Mouse (Mus musculus): Measurements from ENCODE around the gene Fam178b. TPM values are rescaled to one million over a fixed set of nuclear protein-coding genes. Genes with fewer than 3 reads are reported as not detected.
"Not testable (repeated sequence)": the region's sequence is repeated elsewhere in the genome, so short reads cannot be mapped to it uniquely, and the experiment has no call there.

Gene Fam178b
- polyA plus RNA-seq, 1 experiment from 2014 or later = not detected

DNA sequence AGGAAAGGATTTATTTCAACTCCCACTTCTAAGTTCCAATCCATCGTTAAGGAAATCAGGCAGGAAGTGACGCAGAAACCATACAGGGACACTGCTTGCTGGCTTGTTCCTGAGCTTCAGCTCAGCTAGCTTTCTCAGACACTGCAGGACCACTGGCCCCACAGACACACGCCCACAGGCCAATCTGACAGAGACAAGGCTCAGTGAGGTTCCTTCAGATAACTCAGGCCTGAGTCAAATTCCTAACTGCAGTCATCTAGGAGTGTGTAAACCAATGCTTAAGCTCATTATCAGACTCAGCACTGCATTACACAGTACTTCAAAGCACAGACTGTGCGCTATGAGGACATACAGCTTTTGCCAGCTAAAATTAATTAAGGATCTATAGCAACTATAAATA lies 12.7 kb downstream of the Fam178b start:
- Histone ChIP-seq H3K9me3 (replicated peaks; ENCODE audit: control insufficient read depth, low read length) (no peaks in the 10 kb centered on the region), H3K27me3 (ENCODE audit: control insufficient read depth, insufficient read depth, low read length) (no peaks in the 10 kb centered on the region), H3K27ac (replicated peaks; ENCODE audit: low read depth, low read length) (no peak overlapping the region), H3K4me1 (ENCODE audit: control insufficient read depth, insufficient read depth, low read length) (no peaks in the 10 kb centered on the region), H3K36me3 (replicated peaks; ENCODE audit: control insufficient read depth, insufficient read depth, low read depth, low read length) (no peaks in the 10 kb centered on the region), H3K9ac (replicated peaks; ENCODE audit: low read length) (no peak overlapping the region), H3K4me2 (ENCODE audit: low read depth, low read length) (no peak overlapping the region), H3K4me3 (ENCODE audit: low read depth, low read length) (no peak overlapping the region)
- ATAC-seq (replicated peaks; ENCODE audit: insufficient number of reproducible peaks, low FRiP score, low TSS enrichment, low read depth) = no peak
- WGBS = 71% methylated on average over 4 of the region's 4 CpGs
- DNase-seq (ENCODE audit: low spot score) = no peak

DNA sequence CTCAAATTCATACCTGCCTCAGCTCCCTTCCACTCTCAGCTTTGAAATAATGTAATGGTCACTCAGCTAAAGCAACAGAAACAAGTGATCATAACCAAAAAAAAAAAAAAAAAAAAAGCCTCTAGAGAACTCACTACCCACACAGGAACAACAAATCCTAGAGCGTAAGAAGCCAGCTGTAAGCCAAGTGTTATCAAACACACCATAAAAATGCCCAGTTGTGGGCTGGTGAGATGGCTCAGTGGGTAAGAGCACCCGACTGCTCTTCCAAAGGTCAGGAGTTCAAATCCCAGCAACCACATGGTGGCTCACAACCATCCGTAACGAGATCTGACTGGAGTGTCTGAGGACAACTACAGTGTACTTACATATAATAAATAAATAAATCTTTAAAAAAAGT lies 15.0 kb downstream of the Fam178b start:
- H3K4me1 ChIP-seq (ENCODE audit: control insufficient read depth, insufficient read depth, low read length); H3K27ac ChIP-seq (replicated peaks; ENCODE audit: low read depth, low read length); H3K4me2 ChIP-seq (ENCODE audit: low read depth, low read length); ATAC-seq (replicated peaks; ENCODE audit: insufficient number of reproducible peaks, low FRiP score, low TSS enrichment, low read depth); DNase-seq (ENCODE audit: low spot score); H3K36me3 ChIP-seq (replicated peaks; ENCODE audit: control insufficient read depth, insufficient read depth, low read depth, low read length); H3K9me3 ChIP-seq (replicated peaks; ENCODE audit: control insufficient read depth, low read length); H3K9ac ChIP-seq (replicated peaks; ENCODE audit: low read length); H3K4me3 ChIP-seq (ENCODE audit: low read depth, low read length); H3K27me3 ChIP-seq (ENCODE audit: control insufficient read depth, insufficient read depth, low read length): not testable (repeated sequence)
- 63% methylated on average over 2 of the region's 4 CpGs for WGBS

DNA sequence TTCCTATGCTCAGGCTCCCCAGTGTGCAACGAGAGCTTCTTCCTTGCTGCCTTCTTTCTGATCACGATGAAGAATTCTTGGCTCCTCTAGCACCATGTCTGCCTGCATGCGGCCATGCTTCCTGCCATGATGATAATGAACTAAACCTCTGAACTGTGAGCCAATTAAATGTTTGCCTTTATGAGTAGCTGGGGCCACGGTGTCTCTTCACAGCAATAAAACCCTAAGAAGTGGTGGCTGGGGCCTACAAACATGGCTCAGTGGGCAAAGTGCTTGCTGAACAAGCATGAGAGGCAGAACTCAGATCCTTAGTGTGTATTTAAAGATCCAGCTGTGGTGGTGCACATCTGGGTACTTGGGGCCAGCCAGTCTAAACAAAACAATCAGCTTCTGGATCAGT lies 17.0 kb downstream of the Fam178b start:
- no peaks in the 10 kb centered on the region for H3K36me3 ChIP-seq (replicated peaks; ENCODE audit: control insufficient read depth, insufficient read depth, low read depth, low read length)
- WGBS = 70% methylated on average over 4 of the region's 4 CpGs
- no peak overlapping the region for H3K9ac ChIP-seq (replicated peaks; ENCODE audit: low read length)
- no peaks in the 10 kb centered on the region for H3K27me3 ChIP-seq (ENCODE audit: control insufficient read depth, insufficient read depth, low read length)
- H3K4me3 ChIP-seq (ENCODE audit: low read depth, low read length) = no peak overlapping the region
- no peak overlapping the region for H3K27ac ChIP-seq (replicated peaks; ENCODE audit: low read depth, low read length)
- H3K4me1 ChIP-seq (ENCODE audit: control insufficient read depth, insufficient read depth, low read length) = no peaks in the 10 kb centered on the region
- ATAC-seq (replicated peaks; ENCODE audit: insufficient number of reproducible peaks, low FRiP score, low TSS enrichment, low read depth) (no peak), DNase-seq (ENCODE audit: low spot score) (no peak)
- no peaks in the 10 kb centered on the region for H3K9me3 ChIP-seq (replicated peaks; ENCODE audit: control insufficient read depth, low read length)
- no peak overlapping the region for H3K4me2 ChIP-seq (ENCODE audit: low read depth, low read length)

DNA sequence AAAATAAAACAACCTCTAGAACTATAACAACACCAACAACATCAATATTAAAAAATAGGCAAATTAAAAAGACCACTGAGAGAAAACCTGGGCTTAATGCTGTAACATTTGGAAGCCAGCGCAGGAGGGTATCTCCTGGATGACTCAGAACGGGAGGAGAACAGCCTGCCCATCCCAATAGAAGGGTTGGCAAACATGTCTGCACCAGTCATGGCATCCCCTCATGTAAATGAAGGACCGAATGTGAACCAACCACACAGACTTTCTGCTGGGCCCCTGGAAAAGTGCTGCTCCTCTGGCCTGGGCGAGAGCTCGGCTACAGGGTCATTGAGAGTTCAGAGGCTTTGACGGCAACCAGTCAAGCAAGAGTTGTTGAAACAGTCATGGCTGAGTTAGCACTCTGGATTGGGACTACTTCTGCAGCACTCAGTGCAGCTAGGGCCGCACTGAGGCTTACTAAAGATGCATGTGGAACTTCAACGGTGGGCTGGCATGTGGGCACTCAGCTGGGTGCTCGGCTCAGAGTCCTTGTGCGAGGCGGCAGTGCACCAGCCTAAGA lies 17.7 kb downstream of the Fam178b start:
- Histone ChIP-seq H3K27ac (replicated peaks; ENCODE audit: low read depth, low read length) (no peak overlapping the region), H3K9me3 (replicated peaks; ENCODE audit: control insufficient read depth, low read length) (no peaks in the 10 kb centered on the region), H3K4me1 (ENCODE audit: control insufficient read depth, insufficient read depth, low read length) (no peaks in the 10 kb centered on the region), H3K27me3 (ENCODE audit: control insufficient read depth, insufficient read depth, low read length) (no peaks in the 10 kb centered on the region), H3K4me3 (ENCODE audit: low read depth, low read length) (no peak overlapping the region), H3K36me3 (replicated peaks; ENCODE audit: control insufficient read depth, insufficient read depth, low read depth, low read length) (no peaks in the 10 kb centered on the region), H3K4me2 (ENCODE audit: low read depth, low read length) (no peak overlapping the region), H3K9ac (replicated peaks; ENCODE audit: low read length) (no peak overlapping the region)
- DNase-seq (ENCODE audit: low spot score) (no peak), ATAC-seq (replicated peaks; ENCODE audit: insufficient number of reproducible peaks, low FRiP score, low TSS enrichment, low read depth) (no peak)
- WGBS = 73% methylated on average over 11 of the region's 11 CpGs

DNA sequence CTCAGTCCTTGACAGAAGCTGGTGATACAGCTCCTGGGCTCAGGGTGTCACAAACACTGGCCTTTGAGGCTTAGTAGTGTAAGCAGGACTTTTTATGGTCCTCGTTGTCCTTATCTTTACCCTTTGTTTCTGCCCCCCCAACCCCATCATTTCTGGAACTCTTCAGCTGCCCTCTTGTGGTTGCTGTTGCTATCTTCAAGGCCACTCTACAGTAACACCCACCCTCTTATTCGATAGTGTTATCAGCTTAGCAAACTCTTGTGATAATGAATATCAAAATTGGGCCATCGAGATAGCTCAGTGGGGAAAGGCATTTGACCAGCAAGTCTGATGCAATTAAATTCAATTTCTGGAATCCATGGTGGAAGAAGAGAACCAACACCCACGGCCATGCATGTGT lies 18.5 kb downstream of the Fam178b start:
- ATAC-seq (replicated peaks; ENCODE audit: insufficient number of reproducible peaks, low FRiP score, low TSS enrichment, low read depth) = no peak
- Histone ChIP-seq H3K4me1 (ENCODE audit: control insufficient read depth, insufficient read depth, low read length) (no peaks in the 10 kb centered on the region), H3K9me3 (replicated peaks; ENCODE audit: control insufficient read depth, low read length) (no peaks in the 10 kb centered on the region), H3K27me3 (ENCODE audit: control insufficient read depth, insufficient read depth, low read length) (no peaks in the 10 kb centered on the region), H3K27ac (replicated peaks; ENCODE audit: low read depth, low read length) (no peak overlapping the region), H3K9ac (replicated peaks; ENCODE audit: low read length) (no peak overlapping the region), H3K4me3 (ENCODE audit: low read depth, low read length) (no peak overlapping the region), H3K36me3 (replicated peaks; ENCODE audit: control insufficient read depth, insufficient read depth, low read depth, low read length) (no peaks in the 10 kb centered on the region), H3K4me2 (ENCODE audit: low read depth, low read length) (no peak overlapping the region)
- 73% methylated on average over 4 of the region's 4 CpGs for WGBS
- DNase-seq (ENCODE audit: low spot score) = no peak

DNA sequence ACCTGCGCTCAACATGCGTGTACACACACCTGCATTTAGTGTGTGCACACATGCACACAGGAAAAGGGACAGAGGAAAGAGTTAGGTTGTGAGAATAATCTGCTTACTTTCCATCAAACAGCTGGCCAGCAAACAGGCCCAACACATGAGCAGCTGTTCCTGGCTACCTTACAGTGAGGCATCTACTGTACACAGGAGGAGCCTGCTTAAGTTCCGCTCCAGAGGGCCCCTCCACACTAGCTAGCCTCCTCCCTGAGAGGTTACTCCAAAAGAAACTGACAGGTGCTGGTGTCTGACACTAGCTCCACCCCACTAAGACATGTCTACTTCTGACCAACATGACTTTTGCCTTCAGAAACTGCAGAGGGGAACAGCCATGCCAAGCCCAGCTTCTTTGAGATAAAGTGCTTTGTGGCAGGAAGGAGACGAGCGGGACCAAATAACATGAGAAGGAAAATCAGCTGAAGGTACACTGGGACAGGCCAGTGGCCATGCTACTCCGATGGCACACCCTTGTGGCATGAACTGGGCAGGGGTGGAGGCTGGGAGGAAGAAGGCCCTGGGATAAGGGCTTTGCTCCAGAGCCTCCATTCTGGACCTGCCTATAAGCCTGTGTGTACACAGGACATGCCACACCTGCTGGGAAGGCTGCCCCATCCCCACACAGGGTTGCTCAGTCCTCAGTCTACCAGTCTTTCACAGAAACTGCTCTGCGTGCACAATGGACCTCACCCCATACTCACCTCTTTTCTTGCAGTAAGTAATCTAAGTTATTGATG lies 24.2 kb downstream of the Fam178b start:
- WGBS = 87% methylated on average over 7 of the region's 7 CpGs
- Histone ChIP-seq H3K4me3 (ENCODE audit: low read depth, low read length) (no peak overlapping the region), H3K27me3 (ENCODE audit: control insufficient read depth, insufficient read depth, low read length) (no peaks in the 10 kb centered on the region), H3K4me1 (ENCODE audit: control insufficient read depth, insufficient read depth, low read length) (no peaks in the 10 kb centered on the region), H3K27ac (replicated peaks; ENCODE audit: low read depth, low read length) (no peak overlapping the region), H3K36me3 (replicated peaks; ENCODE audit: control insufficient read depth, insufficient read depth, low read depth, low read length) (no peaks in the 10 kb centered on the region), H3K9me3 (replicated peaks; ENCODE audit: control insufficient read depth, low read length) (no peaks in the 10 kb centered on the region), H3K4me2 (ENCODE audit: low read depth, low read length) (no peak overlapping the region), H3K9ac (replicated peaks; ENCODE audit: low read length) (no peak overlapping the region)
- DNase-seq (ENCODE audit: low spot score) (no peak), ATAC-seq (replicated peaks; ENCODE audit: insufficient number of reproducible peaks, low FRiP score, low TSS enrichment, low read depth) (no peak)

DNA sequence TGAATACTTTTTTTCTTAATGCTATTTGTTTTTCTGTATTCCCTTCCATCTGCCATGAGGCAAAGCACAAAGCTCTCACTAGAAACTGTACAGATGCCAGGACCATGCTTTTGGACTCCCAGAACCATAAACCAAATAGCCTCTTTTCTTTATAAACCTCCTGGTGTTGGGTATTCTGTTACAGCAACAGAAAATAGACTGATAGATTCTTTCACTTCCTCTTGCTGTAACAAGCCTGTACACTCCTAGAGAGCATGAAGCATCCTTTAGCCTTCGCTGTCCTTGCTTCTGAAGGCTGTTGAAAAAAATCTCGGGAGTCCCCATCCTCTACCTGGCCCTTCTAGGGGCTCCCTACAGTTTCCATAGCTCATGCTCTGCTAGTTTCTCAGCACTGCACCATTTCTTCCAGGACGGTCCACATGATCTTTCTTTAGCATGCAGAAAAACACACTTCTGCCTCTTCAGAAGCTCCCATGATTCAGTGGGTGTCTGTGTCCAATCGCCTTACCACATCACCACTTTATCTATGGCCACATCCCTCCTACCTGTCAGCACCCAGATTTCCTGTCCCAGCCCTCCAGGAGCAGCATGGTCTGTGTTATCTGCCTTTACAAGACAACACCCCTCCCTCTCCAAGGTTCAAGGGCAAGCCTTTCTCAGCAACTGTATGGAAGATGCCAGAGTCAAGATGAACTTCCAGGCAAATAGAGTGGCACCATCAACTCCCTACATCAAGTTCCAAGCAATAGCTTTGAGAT lies 25.1 kb downstream of the Fam178b start:
- WGBS = 82% methylated on average over 4 of the region's 4 CpGs
- no peaks in the 10 kb centered on the region for H3K27me3 ChIP-seq (ENCODE audit: control insufficient read depth, insufficient read depth, low read length)
- H3K4me1 ChIP-seq (ENCODE audit: control insufficient read depth, insufficient read depth, low read length) = no peaks in the 10 kb centered on the region
- ATAC-seq (replicated peaks; ENCODE audit: insufficient number of reproducible peaks, low FRiP score, low TSS enrichment, low read depth) = no peak
- DNase-seq (ENCODE audit: low spot score) = no peak
- no peak overlapping the region for H3K9ac ChIP-seq (replicated peaks; ENCODE audit: low read length)
- no peak overlapping the region for H3K4me2 ChIP-seq (ENCODE audit: low read depth, low read length)
- no peaks in the 10 kb centered on the region for H3K9me3 ChIP-seq (replicated peaks; ENCODE audit: control insufficient read depth, low read length)
- H3K27ac ChIP-seq (replicated peaks; ENCODE audit: low read depth, low read length) = no peak overlapping the region
- no peak overlapping the region for H3K4me3 ChIP-seq (ENCODE audit: low read depth, low read length)
- no peaks in the 10 kb centered on the region for H3K36me3 ChIP-seq (replicated peaks; ENCODE audit: control insufficient read depth, insufficient read depth, low read depth, low read length)

DNA sequence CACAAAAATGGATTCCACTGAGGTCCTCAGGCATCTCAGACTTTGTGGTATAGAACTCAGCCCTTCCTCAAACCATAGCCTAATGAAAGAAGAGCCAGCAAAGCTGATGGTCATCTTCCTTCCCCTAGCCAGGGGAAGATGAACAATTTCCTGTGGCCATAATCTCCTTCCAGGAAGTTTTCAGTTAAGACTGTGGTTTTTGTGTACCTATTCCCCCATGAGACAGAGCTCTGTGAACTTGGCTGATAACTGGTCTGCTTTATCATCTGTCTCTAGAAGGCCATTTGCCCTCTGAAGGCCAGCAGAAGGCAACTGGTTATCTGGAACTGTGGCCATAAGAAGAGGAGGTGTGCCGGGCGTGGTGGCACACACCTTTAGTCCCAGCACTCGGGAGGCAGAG lies 26.8 kb downstream of the Fam178b start:
- H3K9ac ChIP-seq (replicated peaks; ENCODE audit: low read length) = no peak overlapping the region
- no peak overlapping the region for H3K27ac ChIP-seq (replicated peaks; ENCODE audit: low read depth, low read length)
- ATAC-seq (replicated peaks; ENCODE audit: insufficient number of reproducible peaks, low FRiP score, low TSS enrichment, low read depth) (no peak), DNase-seq (ENCODE audit: low spot score) (no peak)
- no peaks in the 10 kb centered on the region for H3K4me1 ChIP-seq (ENCODE audit: control insufficient read depth, insufficient read depth, low read length)
- no peaks in the 10 kb centered on the region for H3K36me3 ChIP-seq (replicated peaks; ENCODE audit: control insufficient read depth, insufficient read depth, low read depth, low read length)
- no peaks in the 10 kb centered on the region for H3K9me3 ChIP-seq (replicated peaks; ENCODE audit: control insufficient read depth, low read length)
- 81% methylated on average over 3 of the region's 3 CpGs for WGBS
- H3K4me2 ChIP-seq (ENCODE audit: low read depth, low read length) = no peak overlapping the region
- no peak overlapping the region for H3K4me3 ChIP-seq (ENCODE audit: low read depth, low read length)
- no peaks in the 10 kb centered on the region for H3K27me3 ChIP-seq (ENCODE audit: control insufficient read depth, insufficient read depth, low read length)
